Mouse (Mus musculus): Measurements from ENCODE around the gene Gpr153. TPM values are rescaled to one million over a fixed set of nuclear protein-coding genes. Genes with fewer than 3 reads are reported as not detected.

Gene Gpr153
- polyA plus RNA-seq, 1 experiment from 2014 or later: 11.2 TPM

DNA sequence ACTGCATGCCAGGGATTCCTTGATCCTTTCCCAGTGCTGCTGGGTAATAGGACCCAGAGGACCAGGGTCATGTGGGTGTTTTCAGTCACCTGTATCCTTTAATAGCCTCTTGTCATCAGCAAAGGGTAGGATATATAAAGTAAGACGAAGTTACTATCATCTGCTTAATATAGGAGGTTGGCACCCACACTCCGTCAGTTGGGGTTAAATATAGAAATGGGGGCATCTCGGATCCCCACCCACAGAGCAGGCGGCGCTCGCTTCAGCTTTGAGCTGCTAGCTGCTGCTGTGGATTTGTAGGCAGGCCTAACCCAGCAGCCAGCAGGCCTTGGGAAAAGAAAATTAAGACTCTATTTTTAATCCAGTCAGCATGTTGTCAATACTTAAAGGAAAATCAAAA lies 28.0 kb upstream of the Gpr153 start:
- Histone ChIP-seq H3K4me2 (no peak overlapping the region), H3K9me3 (replicated peaks) (no peaks in the 10 kb centered on the region), H3K4me1 (replicated peaks) (peaks cover 58% of the 10 kb centered on the region), H3K27me3 (no peaks in the 10 kb centered on the region), H3K36me3 (peaks cover 6% of the 10 kb centered on the region; the same call in 1 of the 2 replicates), H3K4me3 (no peak overlapping the region), H3K27ac (peak overlapping the region; percentile 91), H3K9ac (no peak overlapping the region)
- 45% methylated on average over 6 of the region's 6 CpGs for WGBS
- peak; percentile 78 for ATAC-seq (replicated peaks; ENCODE audit: insufficient number of reproducible peaks, insufficient read depth, low FRiP score, low read depth)

DNA sequence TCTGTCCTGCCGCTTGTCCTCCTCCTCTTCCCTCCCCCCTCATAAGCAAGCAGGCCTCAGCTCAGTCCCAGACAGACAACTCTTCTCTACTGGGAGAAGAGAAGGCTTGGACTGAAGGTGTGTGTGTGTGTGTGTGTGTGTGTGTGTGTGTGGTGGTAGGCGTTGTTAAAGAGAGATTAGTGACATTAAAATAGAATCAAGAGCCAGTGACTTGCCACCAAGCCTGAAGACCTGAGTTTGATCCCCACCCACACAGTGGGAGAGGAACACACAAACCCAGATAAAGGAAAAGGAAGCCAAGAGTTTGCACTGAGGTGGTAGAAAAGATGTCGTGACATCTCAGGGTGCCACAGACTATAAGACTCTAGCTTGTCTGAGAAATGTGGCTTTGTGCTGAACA lies 26.8 kb upstream of the Gpr153 start:
- Histone ChIP-seq H3K9ac (peak overlapping the region; percentile 28; the same call in 1 of the 2 replicates), H3K4me1 (replicated peaks) (peaks cover 54% of the 10 kb centered on the region), H3K9me3 (replicated peaks) (no peaks in the 10 kb centered on the region), H3K27me3 (no peaks in the 10 kb centered on the region), H3K4me2 (no peak overlapping the region), H3K36me3 (peaks cover 6% of the 10 kb centered on the region; the same call in 1 of the 2 replicates), H3K27ac (peak overlapping the region; percentile 91), H3K4me3 (no peak overlapping the region)
- 49% methylated on average over 3 of the region's 3 CpGs for WGBS
- no peak for ATAC-seq (replicated peaks; ENCODE audit: insufficient number of reproducible peaks, insufficient read depth, low FRiP score, low read depth)

DNA sequence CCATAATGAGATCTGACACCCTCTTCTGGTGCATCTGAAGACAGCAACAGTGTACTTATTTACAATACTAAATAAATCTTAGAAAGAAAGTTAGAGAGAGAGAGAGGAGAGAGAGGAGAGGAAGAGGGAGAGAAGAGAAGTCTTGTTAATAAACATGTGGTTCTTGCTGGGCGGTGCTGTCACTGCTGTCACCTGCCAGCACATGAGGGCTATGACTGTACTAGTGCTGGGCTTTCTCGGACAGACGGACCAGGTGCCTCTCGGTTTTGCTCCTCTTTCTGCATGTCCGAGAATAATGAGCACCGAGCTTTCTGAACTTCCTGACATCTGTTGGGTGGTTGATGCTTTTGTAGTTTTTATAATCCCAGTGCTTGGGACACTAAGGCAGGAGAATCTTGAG lies 23.4 kb upstream of the Gpr153 start:
- no peak overlapping the region for H3K27ac ChIP-seq
- no peak overlapping the region for H3K4me2 ChIP-seq
- ATAC-seq (replicated peaks; ENCODE audit: insufficient number of reproducible peaks, insufficient read depth, low FRiP score, low read depth): no peak
- 91% methylated on average over 6 of the region's 6 CpGs for WGBS
- no peaks in the 10 kb centered on the region for H3K27me3 ChIP-seq
- no peaks in the 10 kb centered on the region for H3K9me3 ChIP-seq (replicated peaks)
- H3K36me3 ChIP-seq: peaks cover 6% of the 10 kb centered on the region; the same call in 1 of the 2 replicates
- H3K4me3 ChIP-seq: no peak overlapping the region
- no peak overlapping the region for H3K9ac ChIP-seq
- H3K4me1 ChIP-seq (replicated peaks): peaks cover 62% of the 10 kb centered on the region

DNA sequence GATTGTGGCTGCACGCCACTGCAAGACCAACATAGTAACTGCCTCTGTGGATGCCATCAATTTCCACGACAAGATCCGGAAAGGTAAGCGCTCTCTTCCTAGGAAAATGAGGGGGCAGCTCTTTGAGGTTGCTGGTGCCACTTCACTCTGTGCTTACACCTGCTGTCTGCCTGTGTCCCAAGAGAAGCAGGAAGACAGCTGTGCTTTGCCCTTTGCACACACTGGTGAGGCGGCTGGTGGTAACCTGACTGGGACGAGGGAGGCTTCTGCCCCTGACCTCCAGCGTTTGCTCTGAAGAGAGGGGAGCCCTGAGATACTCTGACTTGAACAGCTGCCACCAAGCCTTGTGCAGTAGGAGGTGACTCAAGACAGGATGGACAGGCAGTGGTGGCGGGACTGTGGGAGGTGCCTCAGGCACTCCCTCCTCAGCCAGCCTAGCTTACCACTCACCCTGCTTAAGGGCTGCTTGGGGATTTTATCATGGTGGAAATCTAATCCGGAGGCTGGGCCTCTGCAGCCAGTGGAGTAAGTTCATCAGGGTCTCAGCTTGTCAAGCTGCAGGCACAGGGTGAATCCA lies 20.8 kb upstream of the Gpr153 start:
- H3K4me3 ChIP-seq: no peak overlapping the region
- H3K36me3 ChIP-seq: peaks cover 6% of the 10 kb centered on the region; the same call in 1 of the 2 replicates
- WGBS: 58% methylated on average over 9 of the region's 9 CpGs
- peaks cover 63% of the 10 kb centered on the region for H3K4me1 ChIP-seq (replicated peaks)
- H3K27ac ChIP-seq: peak overlapping the region; percentile 61
- H3K9ac ChIP-seq: no peak overlapping the region
- no peak for ATAC-seq (replicated peaks; ENCODE audit: insufficient number of reproducible peaks, insufficient read depth, low FRiP score, low read depth)
- no peak overlapping the region for H3K4me2 ChIP-seq
- H3K9me3 ChIP-seq (replicated peaks): no peaks in the 10 kb centered on the region
- H3K27me3 ChIP-seq: no peaks in the 10 kb centered on the region

DNA sequence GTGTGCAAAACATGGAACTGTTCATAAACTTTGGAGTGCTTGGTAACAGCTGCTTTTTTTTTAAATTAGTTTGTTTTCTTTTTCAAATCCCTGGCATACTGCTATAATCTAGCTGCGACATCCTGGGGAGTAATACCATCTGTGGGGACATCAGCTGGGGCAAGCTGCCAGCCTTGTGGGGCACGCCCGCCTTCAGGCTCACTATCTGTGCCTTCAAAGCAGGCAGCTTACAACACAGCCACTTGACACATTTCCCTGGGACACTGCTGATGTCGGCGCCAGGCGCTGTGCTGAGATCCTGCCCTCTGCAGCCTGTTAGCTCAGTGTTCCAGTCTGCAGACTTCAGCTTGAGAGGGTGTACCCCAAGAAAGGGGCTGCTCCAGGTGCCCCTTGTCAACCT lies 17.0 kb upstream of the Gpr153 start:
- 18% methylated on average over 6 of the region's 6 CpGs for WGBS
- no peaks in the 10 kb centered on the region for H3K9me3 ChIP-seq (replicated peaks)
- no peak overlapping the region for H3K4me3 ChIP-seq
- peaks cover 83% of the 10 kb centered on the region for H3K4me1 ChIP-seq (replicated peaks)
- no peak overlapping the region for H3K4me2 ChIP-seq
- ATAC-seq (replicated peaks; ENCODE audit: insufficient number of reproducible peaks, insufficient read depth, low FRiP score, low read depth): peak; percentile 59; the same call in 1 of the 2 replicates
- no peaks in the 10 kb centered on the region for H3K27me3 ChIP-seq
- H3K27ac ChIP-seq: peak overlapping the region; percentile 86
- no peaks in the 10 kb centered on the region for H3K36me3 ChIP-seq
- H3K9ac ChIP-seq: peak overlapping the region; percentile 25; the same call in 1 of the 2 replicates

DNA sequence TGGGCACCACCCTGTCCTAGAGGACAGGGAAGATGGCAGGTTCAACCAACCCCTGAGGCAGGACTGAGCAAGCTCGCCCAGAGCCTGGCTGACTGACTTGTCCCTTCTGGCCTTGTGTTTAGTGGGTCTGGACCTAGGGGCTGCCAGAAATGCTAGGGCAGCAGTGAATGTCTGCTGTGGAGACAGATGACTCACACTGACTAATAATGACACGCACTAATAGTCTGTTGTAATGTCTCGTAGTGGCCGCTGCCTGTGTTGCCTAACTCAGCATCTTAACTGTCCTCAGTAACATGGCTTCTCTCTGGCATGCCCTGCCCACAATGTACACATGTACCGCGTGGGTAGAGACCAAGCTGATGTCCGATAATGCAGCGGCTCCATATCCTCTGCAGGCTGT lies 13.6 kb upstream of the Gpr153 start:
- no peak overlapping the region for H3K9ac ChIP-seq
- H3K4me3 ChIP-seq: no peak overlapping the region
- H3K27ac ChIP-seq: no peak overlapping the region
- H3K36me3 ChIP-seq: no peaks in the 10 kb centered on the region
- WGBS: 87% methylated on average over 8 of the region's 8 CpGs
- H3K4me1 ChIP-seq (replicated peaks): peaks cover 85% of the 10 kb centered on the region
- no peaks in the 10 kb centered on the region for H3K9me3 ChIP-seq (replicated peaks)
- no peaks in the 10 kb centered on the region for H3K27me3 ChIP-seq
- no peak overlapping the region for H3K4me2 ChIP-seq
- ATAC-seq (replicated peaks; ENCODE audit: insufficient number of reproducible peaks, insufficient read depth, low FRiP score, low read depth): no peak

DNA sequence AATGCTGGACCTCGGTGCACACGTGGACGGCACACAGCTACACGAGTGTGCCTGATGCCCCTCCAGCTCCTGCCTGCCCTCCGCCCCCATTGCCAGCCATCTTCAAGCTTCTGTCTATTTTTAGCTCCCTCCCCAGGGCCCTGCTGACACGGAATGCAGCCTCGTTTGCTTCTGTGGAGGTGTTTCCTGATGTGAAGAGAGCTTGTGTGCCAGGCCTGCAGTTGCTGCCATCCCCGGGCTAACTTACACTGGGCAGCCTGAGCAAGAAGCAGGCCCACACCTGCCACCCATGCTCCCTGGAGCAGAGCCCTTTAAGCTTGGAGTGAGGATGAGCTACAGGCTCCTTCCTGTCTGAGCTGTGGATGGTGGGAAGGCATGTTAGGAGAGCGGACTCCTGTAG lies 11.8 kb upstream of the Gpr153 start:
- Histone ChIP-seq H3K9ac (peak overlapping the region; percentile 38; the same call in 1 of the 2 replicates), H3K4me1 (replicated peaks) (peaks cover 79% of the 10 kb centered on the region), H3K4me3 (peak overlapping the region; percentile 12; the same call in 1 of the 2 replicates), H3K36me3 (no peaks in the 10 kb centered on the region), H3K27ac (peak overlapping the region; percentile 95), H3K4me2 (peak overlapping the region; percentile 49), H3K27me3 (no peaks in the 10 kb centered on the region), H3K9me3 (replicated peaks) (no peaks in the 10 kb centered on the region)
- WGBS: 33% methylated on average over 9 of the region's 9 CpGs
- peak; percentile 76 for ATAC-seq (replicated peaks; ENCODE audit: insufficient number of reproducible peaks, insufficient read depth, low FRiP score, low read depth)

DNA sequence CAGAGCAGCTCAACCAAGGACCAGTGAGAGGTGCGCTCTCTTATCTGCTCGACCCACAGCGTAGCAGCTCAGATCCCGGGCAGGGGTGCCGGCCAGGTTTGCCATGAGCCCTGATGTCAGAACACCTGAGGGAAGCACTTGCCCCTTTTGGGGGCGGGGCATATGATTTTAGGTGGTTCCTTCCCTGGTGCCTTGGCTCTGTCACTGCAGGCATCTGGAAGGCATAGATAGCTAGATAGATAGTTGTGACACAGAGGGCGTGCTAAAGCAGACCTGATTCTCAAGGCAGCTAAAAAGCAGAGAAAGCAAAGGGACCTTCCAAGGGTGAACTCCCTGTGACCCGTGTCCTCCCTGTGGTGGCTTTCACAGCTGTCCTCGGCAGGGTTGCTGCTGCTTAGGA lies 10.9 kb upstream of the Gpr153 start:
- peaks cover 80% of the 10 kb centered on the region for H3K4me1 ChIP-seq (replicated peaks)
- no peaks in the 10 kb centered on the region for H3K9me3 ChIP-seq (replicated peaks)
- H3K36me3 ChIP-seq: no peaks in the 10 kb centered on the region
- H3K4me2 ChIP-seq: no peak overlapping the region
- H3K27ac ChIP-seq: peak overlapping the region; percentile 95
- H3K4me3 ChIP-seq: no peak overlapping the region
- ATAC-seq (replicated peaks; ENCODE audit: insufficient number of reproducible peaks, insufficient read depth, low FRiP score, low read depth): no peak
- WGBS: 49% methylated on average over 9 of the region's 9 CpGs
- no peak overlapping the region for H3K9ac ChIP-seq
- no peaks in the 10 kb centered on the region for H3K27me3 ChIP-seq

DNA sequence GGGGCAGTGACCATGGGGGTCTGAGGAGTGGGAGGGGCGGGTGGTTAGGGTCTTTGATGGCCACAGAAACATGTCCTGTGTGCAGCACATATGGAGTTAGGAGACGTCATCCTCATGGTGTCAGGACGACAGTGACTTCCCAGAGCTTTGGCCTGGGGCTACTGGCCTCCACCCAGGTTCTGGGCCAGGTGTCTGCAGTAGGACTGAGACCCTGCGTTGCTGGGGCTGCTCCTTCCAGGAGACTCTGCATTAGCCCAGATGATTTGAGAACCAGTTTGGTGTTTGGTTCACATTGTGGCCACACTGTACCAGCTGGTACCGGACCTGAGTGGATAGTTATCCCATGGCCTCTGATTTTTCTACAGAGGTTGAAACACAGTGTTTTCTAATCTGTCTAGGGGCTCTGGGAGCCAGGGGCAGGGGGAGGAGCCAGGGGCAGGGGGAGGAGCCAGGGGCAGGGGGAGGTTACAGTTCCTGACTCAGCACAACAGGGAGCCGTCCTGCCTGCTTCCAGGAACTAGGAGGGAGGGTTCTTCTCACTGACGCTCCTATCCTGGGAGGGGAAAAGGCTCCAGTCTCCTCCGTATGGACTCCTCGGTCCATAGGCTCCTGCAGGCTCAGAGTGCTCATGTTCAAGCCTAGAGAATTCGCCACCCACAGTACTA lies 10.4 kb upstream of the Gpr153 start:
- WGBS: 35% methylated on average over 10 of the region's 10 CpGs
- peak; percentile 29; the same call in 1 of the 2 replicates for ATAC-seq (replicated peaks; ENCODE audit: insufficient number of reproducible peaks, insufficient read depth, low FRiP score, low read depth)

DNA sequence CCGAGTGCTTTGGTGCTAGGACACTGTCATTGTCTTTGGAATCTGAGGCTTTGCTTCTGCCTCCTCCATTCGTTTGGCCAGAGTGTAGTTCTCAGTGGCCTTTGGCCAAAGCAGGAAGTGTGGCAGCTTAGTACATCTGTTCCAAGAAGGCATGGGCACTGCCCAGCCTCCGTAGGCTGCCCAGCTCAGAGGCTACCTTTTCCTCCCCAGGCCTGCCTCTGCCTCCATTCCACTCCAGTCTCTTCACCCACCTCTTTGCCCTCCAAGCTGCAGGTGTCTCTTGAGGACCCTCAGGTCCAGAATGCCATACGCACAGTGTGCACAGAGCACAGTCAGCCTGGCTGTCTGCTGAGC lies 9.9 kb upstream of the Gpr153 start:
- peaks cover 77% of the 10 kb centered on the region for H3K4me1 ChIP-seq (replicated peaks)
- 44% methylated on average over 4 of the region's 4 CpGs for WGBS
- H3K9me3 ChIP-seq (replicated peaks): no peaks in the 10 kb centered on the region
- peak overlapping the region; percentile 95 for H3K27ac ChIP-seq
- H3K27me3 ChIP-seq: no peaks in the 10 kb centered on the region
- 0 out of 2 replicates have a peak overlapping the region, but pooled peaks have one; percentile 16 for H3K9ac ChIP-seq
- no peak for ATAC-seq (replicated peaks; ENCODE audit: insufficient number of reproducible peaks, insufficient read depth, low FRiP score, low read depth)
- H3K36me3 ChIP-seq: no peaks in the 10 kb centered on the region
- no peak overlapping the region for H3K4me3 ChIP-seq
- no peak overlapping the region for H3K4me2 ChIP-seq

More for the DNA sequence above, 10.4 kb upstream of the Gpr153 start:
- H3K27me3 ChIP-seq: no peaks in the 10 kb centered on the region
- no peak overlapping the region for H3K4me3 ChIP-seq
- 0 out of 2 replicates have a peak overlapping the region, but pooled peaks have one; percentile 16 for H3K9ac ChIP-seq
- H3K36me3 ChIP-seq: no peaks in the 10 kb centered on the region
- no peaks in the 10 kb centered on the region for H3K9me3 ChIP-seq (replicated peaks)
- H3K4me2 ChIP-seq: no peak overlapping the region
- peaks cover 78% of the 10 kb centered on the region for H3K4me1 ChIP-seq (replicated peaks)
- peak overlapping the region; percentile 95 for H3K27ac ChIP-seq

DNA sequence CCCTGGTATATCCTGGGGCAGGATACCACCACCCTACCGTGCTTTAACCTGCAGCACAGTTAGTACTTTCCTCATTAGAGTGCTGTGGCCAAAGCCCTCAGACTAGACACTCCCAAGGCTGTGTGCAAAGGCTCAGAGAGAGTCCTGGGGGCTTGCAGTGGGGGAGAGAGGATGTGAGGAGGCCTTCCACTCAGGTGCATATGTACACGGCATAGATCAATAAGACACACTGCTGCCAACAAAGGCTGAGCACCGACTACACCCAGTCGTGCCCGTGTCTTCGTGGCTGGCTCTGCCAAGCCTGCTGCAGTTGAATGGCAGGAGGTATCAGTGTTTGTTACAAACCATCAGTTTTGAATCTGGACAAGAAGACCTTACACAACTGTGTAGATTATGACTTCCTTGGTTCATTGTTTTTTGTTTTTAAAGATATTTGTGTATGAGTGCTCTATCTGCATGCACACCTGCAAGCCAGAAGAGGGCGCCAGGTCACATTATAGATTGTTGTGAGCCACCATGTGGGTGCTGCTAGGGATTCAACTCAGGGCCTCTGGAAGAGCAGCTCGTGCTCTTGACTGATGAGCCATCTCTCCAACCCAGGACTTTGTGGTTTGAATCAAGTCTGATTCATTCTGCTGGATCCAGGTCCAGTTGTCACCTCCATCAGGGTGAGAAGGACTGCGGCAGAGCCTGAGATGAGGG lies 9.0 kb upstream of the Gpr153 start:
- H3K27ac ChIP-seq: peak overlapping the region; percentile 95; the same call in 1 of the 2 replicates
- H3K9me3 ChIP-seq (replicated peaks): no peaks in the 10 kb centered on the region
- ATAC-seq (replicated peaks; ENCODE audit: insufficient number of reproducible peaks, insufficient read depth, low FRiP score, low read depth): no peak
- no peaks in the 10 kb centered on the region for H3K36me3 ChIP-seq
- peaks cover 83% of the 10 kb centered on the region for H3K4me1 ChIP-seq (replicated peaks)
- WGBS: 91% methylated on average over 9 of the region's 9 CpGs
- no peak overlapping the region for H3K9ac ChIP-seq
- H3K4me3 ChIP-seq: no peak overlapping the region
- H3K4me2 ChIP-seq: no peak overlapping the region
- no peaks in the 10 kb centered on the region for H3K27me3 ChIP-seq

All from heart, embryonic 15.5 days (tissue).